Mouse (Mus musculus) spleen, adult 2 months (tissue): ENCODE measurements around the gene Amn1.

ENCODE experiments used
- CTCF ChIP-seq: fragments of 200-500 bp; IDR thresholded peaks from 2 replicates; pipeline ENCODE4 v1.5.1; 2011; ENCODE audit warnings: mild to moderate bottlenecking, inconsistent platforms; ENCODE audit not compliant: insufficient read depth, insufficient read length, insufficient replicate concordance; ENCODE audit errors: extremely low read depth
- POLR2A ChIP-seq: fragments of 200-500 bp; IDR thresholded peaks from 2 replicates; pipeline ENCODE4 v1.6.1; 2011; ENCODE audit warnings: low read depth, low read length, inconsistent platforms

DNA sequence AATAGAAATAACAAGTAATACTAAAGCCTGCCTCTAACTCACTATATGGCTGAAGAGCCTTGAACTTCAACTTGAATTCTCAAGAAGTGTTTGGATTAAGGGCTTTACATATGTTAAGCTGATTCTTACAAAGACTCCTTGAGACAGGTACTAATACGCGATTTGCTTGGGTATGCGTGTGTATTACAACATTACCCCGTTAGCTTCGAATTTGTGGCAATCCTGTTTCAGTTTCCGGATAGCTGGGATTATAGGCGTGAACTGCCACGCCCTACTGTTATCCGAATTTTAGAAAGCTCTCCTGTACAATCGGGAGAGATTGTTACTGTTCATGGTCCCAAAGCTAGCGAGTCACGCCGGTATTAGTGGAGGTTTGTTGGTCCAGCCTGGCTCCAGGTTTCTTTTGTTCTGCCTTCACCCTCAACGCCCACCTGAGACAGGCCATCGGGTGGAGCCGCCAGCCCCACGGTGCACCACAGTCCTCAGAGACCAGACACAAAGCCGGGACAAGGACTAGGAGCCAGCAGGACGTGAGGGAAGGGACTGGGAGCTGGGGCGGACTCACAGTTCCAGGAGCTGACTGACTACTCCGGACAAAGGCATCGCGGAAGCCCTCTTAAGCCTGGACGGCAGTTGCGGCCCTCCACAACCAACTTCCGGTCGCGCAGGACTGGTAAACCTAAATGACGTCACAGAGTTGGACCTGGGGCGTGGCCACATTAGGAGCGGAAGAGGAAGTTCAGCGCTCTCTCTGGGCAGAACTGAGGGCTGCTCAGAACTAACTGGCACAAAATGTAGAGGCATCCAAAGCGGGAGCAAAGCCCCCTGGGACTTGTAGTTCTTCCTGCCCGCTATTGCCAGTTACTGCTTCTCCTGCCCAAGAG lies at the start of gene Amn1:
- TF ChIP-seq CTCF: no peak
- peak; percentile 92 for TF ChIP-seq POLR2A
